Mouse (Mus musculus): ENCODE measurements around the gene Prm3. TPM values are rescaled to one million over a fixed set of nuclear protein-coding genes. Genes with fewer than 3 reads are reported as not detected.
"Not testable (repeated sequence)": the region's sequence is repeated elsewhere in the genome, so short reads cannot be mapped to it uniquely, and the experiment has no call there.

Prm3 gene
- polyA plus RNA-seq, 1 experiment from 2014 or later: not detected

- DNase-seq (ENCODE audit: low spot score) (no peak), ATAC-seq (replicated peaks; ENCODE audit: low FRiP score, low read depth) (no peak)
- WGBS: 88% methylated on average over 1 of the region's 1 CpGs
These were observed 19.7 kb upstream of the Prm3 start for GRCm38 (mm10) chr16:10810376-10810775.

GRCm38 (mm10) chr16:10805789-10806527 lies 15.2 kb upstream of the Prm3 start, which contains the start of gene Prm1:
Gene Prm1 (minus strand): TSS chr16:10805839.
- no peaks in the 10 kb centered on the region for H3K4me1 ChIP-seq (replicated peaks; ENCODE audit: insufficient read depth, low read length)
- H3K4me2 ChIP-seq (ENCODE audit: low read length): no peak within 1 kb of the TSS
- H3K27me3 ChIP-seq (ENCODE audit: insufficient read depth, low read length): no peaks in the 10 kb centered on the region
- ATAC-seq (replicated peaks; ENCODE audit: low FRiP score, low read depth) (no peak), DNase-seq (ENCODE audit: low spot score) (no peak)
- no peak within 1 kb of the TSS for H3K9ac ChIP-seq (ENCODE audit: low read depth, low read length)
- TF ChIP-seq CTCF (IDR thresholded peaks at IDR 0.05; ENCODE audit: low read depth): no peak
- 67% methylated on average over 10 of the region's 10 CpGs for WGBS
- H3K4me3 ChIP-seq (replicated peaks; ENCODE audit: low read depth, low read length): no peak within 1 kb of the TSS
- H3K9me3 ChIP-seq (replicated peaks; ENCODE audit: low read length): no peaks in the 10 kb centered on the region
- no peak within 1 kb of the TSS for H3K27ac ChIP-seq
- H3K36me3 ChIP-seq (ENCODE audit: insufficient read depth, low read length): no peaks in the 10 kb centered on the region

More at GRCm38 (mm10) chr16:10810376-10810775, 19.7 kb upstream of the Prm3 start:
- Histone ChIP-seq H3K27ac (no peak overlapping the region), H3K9ac (ENCODE audit: low read depth, low read length) (no peak overlapping the region), H3K36me3 (ENCODE audit: insufficient read depth, low read length) (no peaks in the 10 kb centered on the region), H3K27me3 (ENCODE audit: insufficient read depth, low read length) (no peaks in the 10 kb centered on the region), H3K9me3 (replicated peaks; ENCODE audit: low read length) (no peaks in the 10 kb centered on the region), H3K4me3 (replicated peaks; ENCODE audit: low read depth, low read length) (no peak overlapping the region), H3K4me2 (ENCODE audit: low read length) (no peak overlapping the region), H3K4me1 (replicated peaks; ENCODE audit: insufficient read depth, low read length) (no peaks in the 10 kb centered on the region)
- TF ChIP-seq CTCF (IDR thresholded peaks at IDR 0.05; ENCODE audit: low read depth): no peak

GRCm38 (mm10) chr16:10802420-10802819 lies 11.7 kb upstream of the Prm3 start:
- H3K27ac ChIP-seq; DNase-seq (ENCODE audit: low spot score); H3K9me3 ChIP-seq (replicated peaks; ENCODE audit: low read length); H3K36me3 ChIP-seq (ENCODE audit: insufficient read depth, low read length); H3K9ac ChIP-seq (ENCODE audit: low read depth, low read length); H3K4me1 ChIP-seq (replicated peaks; ENCODE audit: insufficient read depth, low read length); H3K27me3 ChIP-seq (ENCODE audit: insufficient read depth, low read length); ATAC-seq (replicated peaks; ENCODE audit: low FRiP score, low read depth); H3K4me2 ChIP-seq (ENCODE audit: low read length); H3K4me3 ChIP-seq (replicated peaks; ENCODE audit: low read depth, low read length): not testable (repeated sequence)
- 82% methylated on average over 3 of the region's 3 CpGs for WGBS

GRCm38 (mm10) chr16:10796034-10796433 lies 5.3 kb upstream of the Prm3 start, which contains the start of gene Prm2:
Gene Prm2 (minus strand): TSS chr16:10796134.
- TF ChIP-seq CTCF (IDR thresholded peaks at IDR 0.05; ENCODE audit: low read depth): no peak
- ATAC-seq (replicated peaks; ENCODE audit: low FRiP score, low read depth): no peak
- no peak within 1 kb of the TSS for H3K9ac ChIP-seq (ENCODE audit: low read depth, low read length)
- H3K27ac ChIP-seq: no peak within 1 kb of the TSS
- H3K27me3 ChIP-seq (ENCODE audit: insufficient read depth, low read length): 0 out of 2 replicates have a peak, but pooled peaks cover 3% of the 10 kb centered on the region
- no peak within 1 kb of the TSS for H3K4me3 ChIP-seq (replicated peaks; ENCODE audit: low read depth, low read length)
- no peak within 1 kb of the TSS for H3K4me2 ChIP-seq (ENCODE audit: low read length)
- no peak for DNase-seq (ENCODE audit: low spot score)
- WGBS: 80% methylated on average over 6 of the region's 6 CpGs
- H3K4me1 ChIP-seq (replicated peaks; ENCODE audit: insufficient read depth, low read length): no peaks in the 10 kb centered on the region
- H3K9me3 ChIP-seq (replicated peaks; ENCODE audit: low read length): no peaks in the 10 kb centered on the region
- no peaks in the 10 kb centered on the region for H3K36me3 ChIP-seq (ENCODE audit: insufficient read depth, low read length)

- 60% methylated on average over 4 of the region's 4 CpGs for WGBS
- TF ChIP-seq CTCF (IDR thresholded peaks at IDR 0.05; ENCODE audit: low read depth): no peak
- no peak for ATAC-seq (replicated peaks; ENCODE audit: low FRiP score, low read depth)
These were observed 1.8 kb downstream of the Prm3 start for GRCm38 (mm10) chr16:10788866-10789265.

GRCm38 (mm10) chr16:10788271-10788670 lies 2.4 kb downstream of the Prm3 start, which contains the start of gene Tnp2:
Gene Tnp2 (minus strand): TSS chr16:10788660.
- H3K4me2 ChIP-seq (ENCODE audit: low read length): no peak within 1 kb of the TSS
- no peak within 1 kb of the TSS for H3K27ac ChIP-seq
- DNase-seq (ENCODE audit: low spot score): no peak
- no peak within 1 kb of the TSS for H3K9ac ChIP-seq (ENCODE audit: low read depth, low read length)
- no peak for ATAC-seq (replicated peaks; ENCODE audit: low FRiP score, low read depth)
- H3K4me3 ChIP-seq (replicated peaks; ENCODE audit: low read depth, low read length): no peak within 1 kb of the TSS
- H3K4me1 ChIP-seq (replicated peaks; ENCODE audit: insufficient read depth, low read length): peaks cover 23% of the 10 kb centered on the region
- H3K9me3 ChIP-seq (replicated peaks; ENCODE audit: low read length): no peaks in the 10 kb centered on the region
- TF ChIP-seq CTCF (IDR thresholded peaks at IDR 0.05; ENCODE audit: low read depth): no peak
- H3K27me3 ChIP-seq (ENCODE audit: insufficient read depth, low read length): no peaks in the 10 kb centered on the region
- no peaks in the 10 kb centered on the region for H3K36me3 ChIP-seq (ENCODE audit: insufficient read depth, low read length)
- WGBS: 42% methylated on average over 16 of the region's 16 CpGs

More at GRCm38 (mm10) chr16:10788866-10789265, 1.8 kb downstream of the Prm3 start:
- Histone ChIP-seq H3K4me1 (replicated peaks; ENCODE audit: insufficient read depth, low read length) (peaks cover 21% of the 10 kb centered on the region), H3K27me3 (ENCODE audit: insufficient read depth, low read length) (no peaks in the 10 kb centered on the region), H3K27ac (no peak overlapping the region), H3K4me3 (replicated peaks; ENCODE audit: low read depth, low read length) (no peak overlapping the region), H3K4me2 (ENCODE audit: low read length) (no peak overlapping the region), H3K36me3 (ENCODE audit: insufficient read depth, low read length) (no peaks in the 10 kb centered on the region), H3K9ac (ENCODE audit: low read depth, low read length) (no peak overlapping the region), H3K9me3 (replicated peaks; ENCODE audit: low read length) (no peaks in the 10 kb centered on the region)
- no peak for DNase-seq (ENCODE audit: low spot score)

All from kidney, postnatal 0 days (tissue).